Mouse (Mus musculus) v-Abl transformed pro-B cells (cell line): ENCODE results near the gene Atp1a2.

Experiments used
- in situ Hi-C, 2 experiments: fragments of 400-800 bp; cut with MboI; formaldehyde crosslinking; loops; one replicate each; pipeline ENCODE4 v1.15.1; 2025; ENCODE audit not compliant: unreplicated experiment in 2 of 2

The Atp1a2 gene

DNA sequence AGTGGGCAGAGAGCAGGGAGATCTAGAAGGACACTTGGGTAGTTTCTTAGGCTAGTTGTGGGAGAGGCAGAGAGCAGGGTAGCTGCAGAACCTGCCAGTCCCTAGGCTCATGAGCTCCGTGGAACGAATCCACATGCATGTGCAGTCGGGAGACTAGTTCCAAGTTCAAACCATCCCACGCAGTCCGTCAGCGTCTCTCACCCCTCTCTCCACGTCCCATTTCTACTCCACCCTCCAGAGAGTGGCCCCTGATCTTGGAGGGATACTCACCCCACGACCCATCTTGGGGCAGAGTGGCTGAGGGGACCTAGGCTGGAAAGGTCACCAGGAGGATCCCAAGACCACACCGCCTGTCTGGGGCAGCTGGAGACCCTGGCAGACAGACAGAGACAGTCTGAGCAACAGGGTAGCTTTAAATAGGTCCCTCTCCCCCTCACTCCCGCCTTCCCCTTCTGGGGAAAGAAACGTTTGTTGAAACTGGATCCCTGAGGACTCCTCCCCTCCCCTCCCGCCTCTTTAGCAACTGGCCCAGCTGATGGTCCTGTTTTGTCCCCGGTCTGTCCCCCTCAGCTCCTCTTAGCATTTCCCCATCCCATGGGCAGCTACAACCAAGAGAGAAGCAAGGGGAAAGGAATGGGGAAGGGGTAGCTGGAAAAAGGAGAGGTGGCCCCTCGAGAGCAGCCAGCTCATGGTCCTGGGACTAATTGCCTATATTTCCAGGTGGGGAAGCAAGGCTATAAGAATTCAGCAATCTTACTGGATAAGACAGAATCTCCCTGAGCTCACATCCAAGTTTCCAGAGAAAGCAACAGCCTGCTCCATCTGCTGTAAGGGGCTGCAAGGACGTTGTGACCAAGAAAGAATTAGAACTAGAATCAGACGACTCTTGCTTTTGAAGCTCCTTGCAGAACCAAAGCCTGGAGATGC lies at the start of gene Atp1a2:
Gene Atp1a2 (minus strand): TSS at position 454 of the 927 bp plus-strand sequence.
- in situ Hi-C loops = no loop called here

DNA sequence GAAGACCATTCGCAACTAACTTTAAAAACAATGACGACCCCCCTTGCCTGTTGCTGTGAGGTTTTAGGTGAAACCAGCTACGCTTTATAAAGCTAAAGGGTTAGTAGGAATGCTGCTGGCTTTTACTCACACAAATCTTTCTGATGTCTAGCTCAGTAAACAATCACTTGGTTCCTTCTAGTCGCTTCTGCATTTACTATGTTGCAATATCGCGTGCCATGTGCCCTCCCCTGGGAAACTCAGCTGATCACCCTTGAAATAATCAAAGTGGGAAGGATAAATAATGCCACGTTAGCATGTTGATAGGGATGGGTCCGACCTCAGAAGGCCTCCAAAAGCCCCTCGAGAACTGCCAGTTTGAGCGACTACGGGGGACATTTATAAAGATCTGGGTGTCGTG lies 49.5 kb upstream of the Atp1a2 start:
- in situ Hi-C loops = loop anchor here in 1 of 2 experiments (25.0 kb wide), 1 partner anchor 535 kb away; no protein-coding TSS in a partner anchor

DNA sequence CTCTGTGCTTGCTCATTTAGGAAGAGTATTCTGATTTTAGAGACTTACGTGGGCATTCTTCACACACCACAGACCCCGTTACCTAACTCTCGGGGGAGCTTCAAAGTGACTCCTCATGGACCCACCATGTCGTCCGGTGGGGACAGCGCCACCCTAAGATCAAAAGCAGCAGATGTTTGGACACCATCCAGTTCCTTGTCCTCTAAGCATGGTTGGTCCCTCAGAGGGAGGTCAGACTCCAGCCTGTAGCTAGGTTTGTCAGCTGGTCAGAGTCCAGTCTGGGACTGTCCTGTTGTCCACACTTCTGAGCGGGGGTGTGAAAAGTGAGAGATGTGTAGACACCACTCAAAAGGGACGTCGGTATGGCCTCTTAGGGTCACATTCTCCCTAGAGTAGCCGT lies 48.8 kb upstream of the Atp1a2 start:
- in situ Hi-C loops = loop anchor here in 1 of 2 experiments (25.0 kb wide), 1 partner anchor 534 kb away; no protein-coding TSS in a partner anchor

DNA sequence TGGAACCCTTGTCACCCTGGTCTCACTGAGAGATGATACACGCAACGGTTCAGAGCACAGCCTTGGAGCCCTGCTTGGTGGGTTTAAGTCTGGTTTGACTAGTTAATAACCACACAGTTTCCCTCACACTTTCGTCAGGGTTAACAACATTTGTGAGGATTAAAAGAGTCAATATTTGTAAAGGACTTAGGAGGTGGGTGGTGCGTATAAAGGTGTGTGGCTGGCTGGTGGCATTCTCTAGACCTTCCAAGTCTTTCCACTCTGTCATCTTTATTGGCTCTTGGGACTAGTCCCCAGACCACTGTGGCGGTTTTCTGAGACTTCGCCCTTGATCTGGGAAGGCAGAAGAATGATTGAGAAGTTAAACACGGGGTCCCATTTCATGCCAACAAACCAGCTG lies 47.0 kb upstream of the Atp1a2 start:
- in situ Hi-C loops = loop anchor here in 1 of 2 experiments (25.0 kb wide), 1 partner anchor 533 kb away; no protein-coding TSS in a partner anchor

DNA sequence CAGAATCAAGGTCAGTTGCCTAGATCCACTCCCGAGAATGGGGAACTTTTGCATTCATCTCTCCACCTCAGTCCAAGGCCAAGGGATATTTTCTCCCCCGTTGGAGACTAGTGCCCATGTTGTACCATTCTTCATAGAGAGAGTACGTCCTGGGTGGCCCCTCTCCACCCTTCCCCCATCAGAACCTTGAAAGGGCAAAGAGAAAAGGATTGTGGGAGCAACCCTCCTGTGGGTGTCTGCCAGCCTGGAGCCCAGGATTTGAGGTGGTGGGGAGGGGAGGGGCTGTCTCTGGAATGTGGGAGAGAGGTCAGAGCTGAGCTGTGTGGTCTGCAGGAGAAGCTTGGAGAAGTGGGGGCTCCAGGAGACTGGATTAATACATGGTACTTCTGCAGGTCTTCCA lies 46.0 kb upstream of the Atp1a2 start:
- in situ Hi-C loops = loop anchor here in 1 of 2 experiments (25.0 kb wide), 1 partner anchor 532 kb away; no protein-coding TSS in a partner anchor

DNA sequence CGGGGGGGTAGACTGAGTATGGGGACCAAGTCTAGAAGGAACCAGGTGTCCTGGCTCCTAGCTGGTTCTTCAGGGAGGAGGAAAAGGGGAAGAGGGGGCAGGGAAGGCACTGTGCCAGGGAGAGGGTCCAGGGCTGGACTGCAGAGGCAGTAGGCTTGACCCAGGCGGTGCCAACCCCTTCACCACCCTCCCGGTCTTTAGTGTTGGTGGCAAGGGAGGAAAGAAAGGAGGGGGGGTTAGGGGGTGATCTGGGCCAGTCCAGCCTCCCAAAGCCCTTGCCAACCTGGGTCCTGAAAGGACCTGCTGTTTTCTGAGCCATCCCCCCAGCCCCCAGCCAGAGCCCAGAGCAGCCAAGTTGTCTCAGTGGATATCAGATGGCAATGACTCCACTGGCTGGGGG lies 44.9 kb upstream of the Atp1a2 start:
- in situ Hi-C loops = loop anchor here in 1 of 2 experiments (25.0 kb wide), 1 partner anchor 530 kb away; no protein-coding TSS in a partner anchor

DNA sequence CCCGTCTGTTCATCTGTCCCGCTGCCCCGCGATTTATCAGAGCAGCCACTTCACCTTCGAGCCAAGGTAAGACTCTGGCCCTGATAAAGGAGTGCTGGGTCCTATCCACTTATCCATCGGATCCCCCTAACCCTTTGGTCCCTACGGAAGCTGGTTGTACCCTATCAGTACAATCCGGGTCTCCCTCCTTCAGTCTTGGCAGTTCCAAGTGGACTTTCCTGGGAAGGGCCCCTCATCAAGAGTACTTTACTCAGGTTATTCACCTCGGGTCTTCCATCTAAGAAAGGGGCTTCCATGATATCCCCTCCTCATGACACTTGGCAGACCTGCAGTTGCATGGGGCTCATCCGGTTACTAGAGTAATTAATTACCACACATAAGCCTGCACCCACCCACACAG lies 43.5 kb upstream of the Atp1a2 start:
- in situ Hi-C loops = loop anchor here in 1 of 2 experiments (25.0 kb wide), 1 partner anchor 529 kb away; no protein-coding TSS in a partner anchor

DNA sequence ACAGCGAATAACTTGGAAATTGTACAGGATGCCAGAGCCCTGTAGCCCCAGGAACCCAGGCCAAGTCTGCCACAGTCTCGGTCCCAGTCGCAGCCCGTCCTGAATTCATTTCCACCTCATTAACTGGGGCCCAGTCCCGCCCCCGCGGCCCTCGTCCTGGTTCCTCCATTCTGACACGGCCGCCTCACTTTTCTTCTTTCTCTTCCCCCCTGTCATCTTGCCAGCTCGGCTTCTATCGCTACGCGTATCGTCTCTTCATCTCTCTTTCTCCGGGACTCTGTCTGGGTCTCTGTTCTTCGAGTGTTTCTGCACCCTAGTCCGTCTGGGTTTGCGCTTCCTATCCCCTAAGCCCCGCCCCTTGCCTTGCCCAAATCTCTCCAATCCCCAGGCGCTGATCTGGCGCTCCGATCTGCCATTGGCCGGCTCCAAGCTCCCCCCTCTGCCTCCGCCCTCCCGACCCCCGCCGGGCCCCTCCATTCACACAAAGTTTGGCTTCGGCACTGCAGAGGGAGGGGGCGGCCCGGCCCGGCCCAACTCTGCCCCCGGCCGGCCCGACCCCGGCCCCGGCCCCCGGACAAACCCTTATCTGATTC lies 43.0 kb upstream of the Atp1a2 start, which contains the start of gene Kcnj10:
Gene Kcnj10 (plus strand): TSS at position 482 of the 593 bp plus-strand sequence.
- in situ Hi-C loops = loop anchor here in 1 of 2 experiments (25.0 kb wide), 1 partner anchor 529 kb away; no protein-coding TSS in a partner anchor

DNA sequence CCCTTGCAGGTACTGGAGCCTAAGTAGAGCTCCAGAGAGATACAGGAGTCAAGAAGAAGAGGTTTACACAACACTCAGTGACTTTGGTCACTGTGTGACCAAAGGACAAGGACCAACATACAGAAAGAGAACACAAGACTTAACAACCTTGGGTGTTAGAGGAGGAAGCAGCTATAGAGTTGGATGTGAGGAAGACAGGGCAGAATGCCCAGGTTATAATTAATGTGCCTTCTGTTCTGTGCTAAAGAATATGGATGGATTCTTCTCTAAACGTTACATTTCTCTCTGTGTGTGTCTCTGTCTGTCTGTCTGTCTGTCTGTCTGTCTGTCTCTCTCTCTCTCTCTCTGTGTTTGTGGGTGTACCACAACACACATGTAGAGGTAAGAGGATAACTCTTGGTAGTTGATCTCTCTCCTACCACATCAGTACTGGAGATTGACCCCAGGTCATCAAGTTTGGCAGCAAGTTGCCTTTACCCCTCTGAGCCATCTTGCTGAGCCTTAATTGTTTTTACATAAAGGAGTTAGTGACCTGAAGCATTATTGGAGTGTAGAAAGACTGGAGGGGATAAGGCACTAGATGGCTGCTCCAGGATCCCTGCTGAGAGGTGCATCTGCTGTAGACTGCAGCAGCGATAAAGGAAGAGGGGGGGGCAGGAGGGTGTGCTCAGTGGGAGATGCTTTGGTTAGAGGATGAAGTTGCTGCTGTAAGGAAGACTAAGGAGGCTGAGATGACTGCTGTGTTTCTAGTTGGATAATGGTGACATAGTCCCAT lies 39.7 kb upstream of the Atp1a2 start:
- in situ Hi-C loops = loop anchor here in 1 of 2 experiments (25.0 kb wide), 1 partner anchor 525 kb away; no protein-coding TSS in a partner anchor

DNA sequence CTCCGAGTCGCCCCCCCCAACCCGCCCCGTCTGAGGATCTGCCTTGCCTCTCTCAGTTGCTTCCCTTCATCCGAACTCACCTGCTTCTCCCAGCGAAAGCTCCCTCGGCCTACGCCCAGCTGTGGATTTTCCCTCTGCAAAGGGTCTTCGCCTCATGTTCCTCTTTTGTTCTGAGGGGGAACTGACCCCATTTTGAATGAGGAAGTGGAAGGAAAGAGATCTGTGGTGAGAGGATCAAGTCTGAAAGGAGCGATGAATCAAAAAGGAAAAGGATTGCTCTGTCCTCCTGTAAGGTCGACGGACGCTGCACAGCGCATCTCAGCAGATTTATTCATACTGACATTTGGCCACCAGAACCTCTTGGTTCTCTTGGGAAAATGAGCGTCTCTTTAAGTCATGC lies 37.9 kb upstream of the Atp1a2 start:
- in situ Hi-C loops = loop anchor here in 1 of 2 experiments (25.0 kb wide), 1 partner anchor 524 kb away; no protein-coding TSS in a partner anchor

DNA sequence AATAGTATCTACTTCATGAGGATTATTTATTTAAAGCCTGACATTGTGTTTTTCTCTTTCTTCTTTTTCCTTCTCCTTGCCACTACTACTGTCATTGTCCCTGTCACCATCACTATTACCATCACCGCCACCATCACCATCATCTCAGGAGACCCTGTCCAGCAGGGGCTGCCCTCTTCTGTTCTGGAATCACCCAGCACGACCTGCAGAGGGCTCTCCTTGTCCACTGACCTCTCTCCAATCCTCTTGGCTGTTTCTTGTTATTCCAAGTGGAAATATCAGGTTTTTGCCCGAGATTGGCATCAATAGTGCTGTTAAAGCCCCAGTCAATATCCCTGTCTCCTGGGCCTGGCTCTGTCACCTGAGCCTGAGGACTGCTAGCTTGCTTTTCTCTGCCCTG lies 35.6 kb upstream of the Atp1a2 start:
- in situ Hi-C loops = loop anchor here in 1 of 2 experiments (25.0 kb wide), 1 partner anchor 521 kb away; no protein-coding TSS in a partner anchor

DNA sequence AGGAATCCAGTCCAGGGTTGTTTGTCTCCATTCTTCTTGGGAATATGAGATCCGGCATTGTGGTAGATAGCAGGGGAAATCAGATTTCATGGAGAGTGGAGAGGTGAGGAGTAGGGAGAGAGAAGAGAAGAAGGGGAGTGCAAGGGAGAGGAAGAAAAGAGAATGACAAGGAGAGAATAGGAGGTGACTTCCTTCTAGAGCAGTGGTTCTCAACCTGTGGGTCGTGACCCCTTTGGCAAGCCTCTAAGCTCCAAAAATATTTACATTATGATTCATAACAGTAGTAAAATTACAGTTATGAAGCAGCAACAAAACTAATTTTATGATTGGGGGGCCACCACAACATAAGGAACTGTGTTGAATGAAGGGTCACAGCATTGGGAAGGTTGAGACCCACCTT lies 35.1 kb upstream of the Atp1a2 start:
- in situ Hi-C loops = loop anchor here in 1 of 2 experiments (25.0 kb wide), 1 partner anchor 521 kb away; no protein-coding TSS in a partner anchor

DNA sequence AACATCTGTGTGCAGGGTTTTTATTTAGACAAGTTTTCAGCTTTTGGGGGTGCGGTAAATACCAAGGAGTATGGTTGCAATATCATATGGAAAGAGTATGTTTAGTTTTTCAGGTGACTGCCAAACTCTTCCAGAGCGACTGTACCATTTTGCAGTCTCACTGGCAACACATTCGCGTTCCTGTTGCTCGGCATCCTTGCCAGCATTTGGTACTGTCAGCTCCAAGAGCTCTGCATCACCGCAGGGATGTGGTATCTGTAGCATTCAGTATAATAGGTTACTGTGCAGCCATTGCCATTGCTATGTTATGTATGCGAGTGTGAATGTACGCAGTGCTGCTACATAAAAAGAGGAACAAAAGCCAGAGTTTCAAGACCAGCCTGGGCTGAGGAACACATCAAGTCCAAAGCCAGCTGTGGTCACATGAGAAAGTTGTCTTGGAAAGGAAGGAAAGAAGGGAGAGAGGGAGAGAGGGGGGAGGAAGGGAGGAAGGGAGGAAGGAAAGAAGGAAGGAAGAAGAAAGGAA lies 33.6 kb upstream of the Atp1a2 start:
- in situ Hi-C loops = loop anchor here in 1 of 2 experiments (25.0 kb wide), 1 partner anchor 519 kb away; no protein-coding TSS in a partner anchor

DNA sequence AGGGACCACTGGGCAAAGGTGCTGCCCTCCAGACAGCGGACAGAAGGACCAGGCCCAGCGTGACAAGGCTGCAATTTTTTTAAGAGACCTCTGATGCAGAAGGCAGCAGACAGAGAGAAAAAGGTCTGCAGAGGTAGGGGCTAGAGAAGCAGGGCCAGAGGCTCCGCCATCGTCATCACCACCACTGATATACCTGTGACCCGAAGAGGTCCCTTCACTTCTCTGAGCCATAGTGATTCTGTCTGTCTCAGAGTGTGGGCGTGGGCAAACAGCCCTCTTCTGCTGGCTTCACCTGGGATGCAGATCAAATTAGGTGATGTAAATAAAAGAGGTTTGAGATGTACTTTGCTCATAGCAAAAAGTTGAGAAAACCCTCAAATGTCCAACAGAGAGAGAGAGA lies 31.8 kb upstream of the Atp1a2 start:
- in situ Hi-C loops = loop anchor here in 1 of 2 experiments (25.0 kb wide), 1 partner anchor 517 kb away; no protein-coding TSS in a partner anchor

DNA sequence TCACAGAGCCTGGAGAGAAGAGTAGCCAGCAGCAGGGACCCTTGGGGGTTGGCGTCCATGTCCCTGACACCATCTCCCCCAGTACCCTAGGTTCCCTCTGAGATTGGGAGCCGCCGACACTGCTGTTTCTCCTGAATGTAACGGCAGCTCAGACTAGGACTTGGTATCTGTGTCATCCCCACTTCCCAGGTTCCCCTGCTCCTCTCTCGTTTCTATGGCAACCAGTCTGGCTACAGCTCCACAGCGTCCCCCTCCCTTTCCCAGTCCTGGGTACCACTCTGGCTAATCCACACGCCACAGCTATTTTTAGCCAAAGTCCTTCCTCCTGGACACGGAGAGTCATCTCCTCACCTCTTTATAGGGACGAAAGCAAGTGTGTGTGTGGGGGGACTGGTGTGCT lies 31.3 kb upstream of the Atp1a2 start, which contains the start of gene Kcnj9:
Gene Kcnj9 (minus strand): TSS at position 188 of the 400 bp plus-strand sequence.
- in situ Hi-C loops = loop anchor here in 1 of 2 experiments (25.0 kb wide), 1 partner anchor 517 kb away; no protein-coding TSS in a partner anchor

DNA sequence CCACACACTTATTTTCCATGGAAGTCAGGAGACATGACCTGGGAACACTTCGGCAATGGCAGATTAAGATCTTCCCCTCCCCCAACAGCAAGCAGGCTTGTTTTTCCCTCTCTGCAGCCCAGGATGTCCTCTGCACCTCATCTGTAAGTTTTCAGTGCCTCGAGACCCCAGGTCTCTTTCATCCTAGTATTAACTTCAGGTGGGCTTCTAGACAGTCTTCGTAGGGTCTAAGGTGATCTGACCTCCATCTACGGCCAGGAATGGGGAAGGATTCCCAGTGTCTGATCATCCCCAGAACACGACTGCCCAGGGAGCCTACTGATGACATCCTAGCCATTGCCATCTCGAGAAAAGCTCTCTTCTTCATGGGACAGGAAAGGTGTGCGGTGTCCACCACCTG lies 30.6 kb upstream of the Atp1a2 start:
- in situ Hi-C loops = loop anchor here in 1 of 2 experiments (25.0 kb wide), 1 partner anchor 516 kb away; no protein-coding TSS in a partner anchor

DNA sequence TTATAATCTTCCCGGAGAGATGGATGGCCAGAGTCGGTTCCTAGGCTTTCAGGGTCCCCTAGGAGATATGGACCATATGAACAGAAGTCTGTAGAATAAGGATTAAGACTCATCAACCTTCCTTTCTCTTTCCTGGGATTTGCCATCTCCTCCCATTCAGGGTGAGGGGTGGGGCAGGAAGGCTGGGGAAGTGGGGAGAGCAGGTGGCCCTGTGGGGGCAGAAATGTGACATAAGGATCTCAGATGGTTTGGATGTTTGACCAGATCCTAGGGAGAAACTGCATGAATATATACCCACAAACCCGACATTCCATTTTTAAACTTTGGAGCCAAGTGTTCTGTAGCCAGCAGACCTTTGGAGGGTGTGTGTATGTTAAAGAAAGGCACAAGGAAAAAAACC lies 30.2 kb upstream of the Atp1a2 start:
- in situ Hi-C loops = loop anchor here in 1 of 2 experiments (25.0 kb wide), 1 partner anchor 516 kb away; no protein-coding TSS in a partner anchor

DNA sequence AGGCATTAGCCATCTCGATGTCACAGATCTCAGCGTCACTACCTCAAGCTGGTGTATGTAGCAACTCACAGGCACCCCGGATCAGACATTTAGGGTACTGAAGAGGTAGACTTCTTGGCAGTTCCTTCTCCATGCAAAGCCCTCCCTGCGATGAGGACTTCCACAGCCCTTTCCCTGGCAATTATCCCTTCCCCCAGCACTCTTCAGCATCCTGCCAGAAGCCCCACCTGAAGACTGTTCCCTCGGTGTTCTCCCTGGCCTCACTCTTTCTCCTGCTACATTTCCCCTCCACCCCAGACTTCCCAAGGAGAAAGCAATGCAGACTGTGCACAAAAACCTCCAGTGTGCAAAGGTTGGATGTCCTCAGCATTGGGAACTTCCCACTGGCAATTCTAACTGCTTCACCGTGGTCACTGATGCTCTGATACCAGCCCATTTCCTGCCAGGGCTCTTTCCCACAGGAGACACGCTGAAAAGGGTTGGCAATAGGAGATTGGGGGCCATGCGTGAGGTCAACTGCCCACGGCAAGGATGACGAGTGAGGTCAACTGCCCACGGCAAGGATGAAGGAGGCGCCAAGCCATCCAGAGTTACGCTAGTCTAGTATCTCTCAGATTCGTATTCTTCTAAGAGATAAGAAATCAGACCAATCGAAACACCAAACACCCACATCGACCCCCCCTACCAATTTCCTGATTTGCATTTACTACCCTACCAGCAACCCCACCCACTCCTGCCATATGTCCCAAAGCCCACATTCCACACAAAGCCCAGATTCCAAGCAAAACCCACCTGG lies 29.5 kb upstream of the Atp1a2 start:
- in situ Hi-C loops = loop anchor here in 1 of 2 experiments (25.0 kb wide), 1 partner anchor 515 kb away; no protein-coding TSS in a partner anchor
